Mouse (Mus musculus): ENCODE measurements around the gene Chit1.

Gene Chit1

DNA sequence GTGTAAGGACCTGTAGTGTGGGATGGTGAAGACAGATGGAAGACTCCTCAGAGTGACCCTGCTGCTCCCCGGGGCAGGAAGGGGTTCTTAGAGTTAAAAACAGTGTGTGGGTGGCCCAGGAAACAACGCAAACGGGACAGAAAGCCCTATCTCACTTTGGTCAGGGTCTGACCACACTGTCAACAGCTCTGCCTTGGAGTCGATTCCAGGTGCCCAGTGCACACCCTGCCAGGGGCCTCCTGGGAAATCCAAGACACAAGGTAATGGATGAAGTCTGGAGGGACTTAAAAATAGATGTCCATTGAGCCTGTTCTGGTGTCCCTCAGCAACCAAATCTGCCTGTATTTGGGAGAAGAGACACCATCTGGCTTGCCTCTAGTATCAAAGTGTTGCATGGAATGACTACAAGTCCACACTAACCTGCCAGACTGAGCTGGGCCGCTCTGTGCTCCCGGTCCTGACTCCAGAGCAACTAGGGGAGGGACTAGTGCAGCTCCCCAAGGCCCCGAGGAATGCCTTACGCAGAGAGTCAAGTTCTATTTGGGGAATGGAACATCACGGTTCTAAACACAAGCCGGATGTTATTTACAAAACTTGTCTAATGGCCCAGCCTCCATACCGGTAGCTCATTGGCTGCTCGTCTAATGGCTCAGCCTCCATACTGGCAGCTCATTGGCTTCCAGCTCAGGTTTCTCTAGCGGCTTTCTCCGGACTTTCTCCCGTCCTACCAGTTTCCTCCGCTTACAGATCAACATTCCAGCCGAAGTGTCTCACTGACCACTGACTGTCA, 12.1 kb upstream of the Chit1 start:
- DNase-seq (ENCODE audit: low read depth): peak; percentile 84

DNA sequence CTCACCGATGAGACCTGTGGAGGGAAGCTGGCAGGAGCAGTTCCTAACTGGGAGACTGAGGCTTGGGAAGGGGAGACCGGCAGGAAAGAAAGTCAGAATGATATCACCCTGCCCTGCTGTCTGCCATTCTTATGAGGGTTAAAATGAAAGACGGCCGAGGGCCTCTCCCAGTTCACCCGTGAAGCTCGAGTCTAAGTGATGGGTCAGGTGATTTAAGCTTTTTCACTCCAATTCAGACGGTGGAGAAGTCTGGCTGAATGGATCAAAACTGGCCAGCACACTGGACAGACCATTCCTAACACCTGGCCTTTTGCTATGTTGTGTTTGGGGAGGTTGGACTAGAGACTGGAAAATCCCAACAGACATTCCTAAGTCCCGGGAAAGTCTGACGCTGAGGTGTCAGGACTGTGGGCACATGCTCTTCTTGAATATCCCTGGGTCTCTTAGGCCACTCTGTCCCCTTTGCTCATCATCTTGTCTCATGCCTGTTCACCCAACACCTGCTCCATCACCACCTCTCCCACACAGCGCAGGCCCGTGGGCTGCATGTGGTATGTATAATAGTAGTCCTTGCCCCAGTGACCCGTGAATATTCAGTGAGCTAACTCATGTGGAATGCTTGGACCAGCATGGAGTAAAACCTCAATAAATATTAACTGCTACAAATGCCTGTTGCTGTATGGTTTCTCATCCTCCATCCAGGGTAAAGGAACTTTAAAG, 11.4 kb upstream of the Chit1 start:
- no peak for DNase-seq (ENCODE audit: low read depth)

DNA sequence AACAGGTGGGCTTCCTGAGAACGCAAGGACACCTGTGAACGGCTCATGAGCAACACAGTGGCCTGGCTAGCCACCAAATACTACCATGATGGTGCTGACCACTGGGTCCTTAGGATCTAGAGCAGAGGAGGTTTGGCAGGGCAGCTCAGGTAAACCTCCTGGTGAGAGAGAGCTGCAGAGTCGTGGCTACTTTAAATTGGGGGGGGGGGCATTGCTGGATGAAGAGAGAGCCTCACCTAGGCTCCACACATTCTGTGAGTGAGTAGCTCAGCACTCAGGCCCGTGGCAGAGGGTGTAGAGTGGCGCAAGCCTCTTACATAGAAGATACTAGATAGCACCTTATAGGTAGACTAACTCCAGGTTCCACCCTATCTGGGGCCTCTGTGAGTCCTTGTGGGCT, 10.6 kb upstream of the Chit1 start:
- DNase-seq (ENCODE audit: low read depth): no peak

DNA sequence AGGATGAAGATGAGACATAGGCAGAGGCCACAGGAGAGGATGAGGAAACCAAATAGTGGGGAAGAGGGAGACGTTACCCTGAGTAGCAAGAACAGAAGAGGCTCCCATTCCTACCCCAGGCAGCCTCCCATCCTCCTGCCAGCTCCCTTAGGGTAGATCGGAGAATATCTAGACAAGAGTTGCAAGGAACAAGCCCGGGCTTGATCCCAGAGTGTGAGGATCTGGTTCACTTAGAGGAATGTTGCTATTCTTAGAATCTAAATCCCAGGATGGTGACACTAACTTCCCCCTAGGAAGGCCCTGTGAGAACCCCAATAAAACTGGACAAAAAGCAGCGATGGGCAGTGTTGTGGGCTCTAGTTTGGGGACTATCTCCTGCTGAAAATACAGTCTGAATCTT, 10.1 kb upstream of the Chit1 start:
- no peak for DNase-seq (ENCODE audit: low read depth)

DNA sequence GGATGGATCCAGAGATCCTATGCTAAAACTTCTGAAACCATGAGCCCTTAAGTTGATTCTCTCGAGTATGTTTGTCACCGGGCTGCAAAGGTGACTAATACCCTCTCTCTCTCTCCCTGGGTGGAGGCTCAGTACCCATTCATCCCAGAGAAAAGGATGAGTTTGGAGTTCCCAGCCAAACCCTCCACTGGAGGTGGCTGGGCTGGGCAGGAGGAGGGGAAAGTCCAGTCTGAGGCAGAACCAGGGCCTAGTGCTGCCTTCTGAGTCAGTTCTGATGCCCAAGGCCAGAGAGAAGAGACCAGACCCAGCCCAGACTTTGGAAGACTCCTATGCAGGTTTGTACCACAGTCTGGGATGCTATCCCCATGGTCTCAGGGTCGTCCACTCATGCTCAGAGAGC, 9.4 kb upstream of the Chit1 start:
- no peak for DNase-seq (ENCODE audit: low read depth)

DNA sequence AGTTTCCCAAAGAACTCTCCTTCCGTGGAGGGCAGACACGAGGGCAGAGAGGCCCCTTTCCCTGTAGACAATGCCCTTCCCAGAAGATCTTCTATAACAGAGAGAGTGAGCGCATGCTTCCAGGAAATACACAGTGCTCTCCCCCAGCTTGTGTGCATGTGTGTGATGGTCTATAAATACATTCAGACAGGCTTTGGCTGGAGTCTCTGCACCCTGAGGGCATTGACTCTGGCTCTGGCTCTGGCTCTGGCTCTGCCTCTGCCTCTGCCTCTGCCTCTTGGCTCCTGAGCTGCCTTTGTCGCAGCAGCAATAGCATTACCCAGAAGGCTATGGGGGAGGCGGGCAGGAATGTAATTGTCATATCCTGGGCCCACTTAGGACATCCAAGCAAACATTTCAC, 7.2 kb upstream of the Chit1 start:
- DNase-seq (ENCODE audit: low read depth): no peak

DNA sequence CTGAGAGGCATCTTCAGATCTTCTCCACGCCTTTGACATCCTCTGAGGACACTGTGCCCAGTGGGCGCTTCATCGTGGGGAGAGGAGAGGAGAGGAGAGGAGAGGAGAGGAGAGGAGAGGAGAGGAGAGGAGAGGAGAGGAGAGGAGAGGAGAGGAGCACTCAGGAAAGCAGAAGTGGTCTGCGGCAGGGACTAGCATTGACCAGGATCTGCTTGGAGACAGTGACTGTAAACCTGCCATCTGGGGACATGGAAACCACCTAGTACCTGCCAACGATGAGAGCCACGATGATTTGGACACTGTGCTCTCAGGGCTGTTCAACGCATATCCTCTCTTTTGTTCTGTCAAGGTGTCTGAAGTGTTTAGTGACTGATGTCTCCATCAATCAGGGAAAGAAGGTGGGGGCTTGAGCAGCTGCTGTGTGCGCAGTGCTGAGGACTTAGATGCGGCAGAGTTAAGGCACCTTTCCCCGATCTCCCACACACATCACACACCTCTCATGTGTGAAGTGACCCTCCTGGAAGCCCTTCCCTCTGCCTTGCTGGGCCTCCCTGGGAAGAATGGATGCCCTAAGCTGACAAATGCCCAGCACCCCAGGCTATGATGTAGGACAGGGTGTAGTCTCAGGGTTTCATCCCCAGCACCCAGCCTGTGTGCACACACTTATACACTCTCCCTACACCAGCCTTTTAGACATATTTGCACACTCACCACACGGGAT, 5.8 kb upstream of the Chit1 start:
- DNase-seq (ENCODE audit: low read depth): no peak

DNA sequence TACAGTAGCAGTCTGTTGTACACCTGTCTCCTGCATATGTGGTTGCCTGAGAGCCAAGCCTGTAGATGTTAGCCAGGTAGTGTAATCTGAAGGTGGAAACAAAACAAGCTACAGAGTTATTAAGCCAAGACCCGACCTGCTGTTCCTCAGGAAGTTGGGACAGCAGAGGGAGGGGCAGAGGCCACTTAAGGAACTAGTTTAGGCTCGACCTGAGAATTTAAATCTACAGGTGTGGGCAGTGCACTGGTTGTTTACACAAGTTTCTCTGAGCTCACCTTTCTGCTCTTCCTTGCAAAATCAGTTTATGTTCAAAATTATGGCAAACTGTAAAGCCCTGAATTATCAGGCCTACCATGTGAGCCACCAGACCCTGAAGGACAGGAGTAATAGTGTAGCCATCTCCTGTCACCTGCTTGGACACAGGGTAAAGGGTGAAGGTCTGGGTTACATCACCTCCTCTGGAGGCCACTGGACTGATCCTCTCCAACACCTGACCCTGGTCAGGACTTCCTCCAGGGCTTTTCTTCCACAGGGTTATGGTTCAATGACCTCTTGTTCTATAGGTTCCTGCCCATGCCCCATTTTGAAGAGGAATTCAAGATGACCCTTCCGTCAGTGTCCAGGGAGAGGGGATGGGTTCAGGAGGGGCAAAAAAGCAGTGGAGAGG, 5.1 kb upstream of the Chit1 start:
- DNase-seq (ENCODE audit: low read depth): no peak

DNA sequence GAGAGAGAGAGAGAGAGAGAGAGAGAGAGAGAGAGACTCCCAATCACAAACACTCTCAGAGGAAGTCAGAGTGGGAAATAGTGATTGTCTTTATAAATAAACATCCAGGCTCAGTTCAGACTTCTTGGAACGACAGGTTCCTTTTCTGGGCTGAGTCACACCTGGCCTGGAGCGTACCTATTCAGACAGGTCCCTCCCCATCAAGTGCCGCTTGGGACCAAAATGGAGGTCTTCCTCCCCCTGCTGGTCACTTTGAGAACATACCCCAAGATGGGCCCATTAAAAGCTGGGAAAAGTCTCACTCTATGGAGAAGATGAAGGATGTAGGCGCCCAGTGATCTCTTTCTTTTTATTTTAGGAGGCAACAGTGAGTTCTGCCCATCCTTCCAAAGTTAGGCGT, 4.3 kb upstream of the Chit1 start:
- peak; percentile 90 for DNase-seq (ENCODE audit: low read depth)

DNA sequence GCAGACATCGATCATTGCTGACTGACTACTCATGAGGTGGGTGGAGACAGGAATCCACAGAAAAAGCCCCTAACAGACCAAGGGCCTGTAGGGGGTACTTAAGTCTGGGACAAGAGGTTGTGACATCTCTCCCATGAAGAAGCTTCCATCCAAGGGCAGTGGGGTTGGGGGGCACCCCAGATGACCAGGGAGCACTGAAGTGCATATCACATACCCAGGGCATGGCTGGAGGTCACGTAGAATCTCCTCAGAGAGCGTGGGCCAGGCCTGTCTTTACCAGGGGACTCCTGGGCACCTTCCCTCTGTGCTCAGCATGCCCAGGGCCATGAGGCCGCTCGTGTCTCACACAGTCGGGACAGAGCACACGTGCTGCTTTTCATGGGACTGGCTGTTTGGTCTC, 3.3 kb upstream of the Chit1 start:
- DNase-seq (ENCODE audit: low read depth): no peak

DNA sequence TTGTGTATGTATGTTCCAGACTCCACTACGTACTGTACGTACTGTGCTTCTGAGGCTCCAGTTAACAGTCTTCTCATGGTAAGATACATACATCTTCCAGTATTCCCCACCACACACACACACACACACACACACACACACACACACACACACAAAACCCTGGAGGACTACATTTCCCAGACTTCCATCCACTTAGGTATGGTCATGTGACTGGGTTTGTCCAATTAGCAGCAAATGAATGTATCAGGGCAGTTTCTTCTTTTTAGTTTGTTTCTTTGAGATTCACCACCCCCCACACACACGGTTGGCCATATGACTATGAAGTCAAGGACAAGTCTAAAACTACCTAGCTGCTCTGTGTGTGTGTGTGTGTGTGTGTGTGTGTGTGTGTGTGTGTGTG, 1.0 kb upstream of the Chit1 start:
- DNase-seq (ENCODE audit: low read depth): no peak

DNA sequence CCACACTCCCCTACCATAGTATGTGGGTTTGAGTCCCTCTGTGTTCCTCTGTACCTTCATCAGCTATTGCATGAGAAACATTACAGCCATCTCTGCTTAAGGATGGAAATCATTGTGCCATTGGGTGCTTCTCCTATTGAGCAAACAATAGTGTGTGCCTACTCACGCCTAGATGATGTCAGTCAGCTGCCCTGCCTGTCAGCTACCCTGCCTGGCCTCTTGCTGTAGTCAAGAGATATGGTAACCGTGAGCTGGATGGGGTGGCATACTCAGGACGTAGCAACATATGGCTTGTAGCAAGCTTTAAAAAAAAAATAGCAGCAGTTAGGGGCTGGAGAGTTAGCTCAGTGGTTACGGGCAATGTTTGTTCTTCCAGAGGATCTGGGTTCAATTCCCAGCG, 593 bp upstream of the Chit1 start:
- no peak for DNase-seq (ENCODE audit: low read depth)

DNA sequence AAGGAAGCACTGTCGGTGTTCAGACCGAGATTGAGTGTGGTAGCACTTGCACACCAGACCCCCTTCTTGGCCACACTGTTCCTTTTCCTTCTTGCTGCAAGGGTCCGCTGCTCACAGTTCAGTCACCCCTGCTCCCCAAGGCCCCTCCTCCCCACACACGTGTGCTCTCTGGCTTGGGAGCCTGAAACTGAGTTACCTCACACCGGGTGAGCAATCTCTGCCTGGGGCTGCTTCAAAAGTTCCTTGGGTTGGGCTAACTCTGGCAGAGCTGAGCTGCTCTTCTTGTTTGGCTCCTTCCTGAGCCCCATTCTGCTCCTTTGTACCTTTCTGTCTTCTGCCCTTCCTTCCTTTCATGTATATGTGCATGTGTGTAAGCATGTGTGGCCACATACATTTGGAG, 2.5 kb downstream of the Chit1 start:
- no peak for DNase-seq (ENCODE audit: low read depth)

DNA sequence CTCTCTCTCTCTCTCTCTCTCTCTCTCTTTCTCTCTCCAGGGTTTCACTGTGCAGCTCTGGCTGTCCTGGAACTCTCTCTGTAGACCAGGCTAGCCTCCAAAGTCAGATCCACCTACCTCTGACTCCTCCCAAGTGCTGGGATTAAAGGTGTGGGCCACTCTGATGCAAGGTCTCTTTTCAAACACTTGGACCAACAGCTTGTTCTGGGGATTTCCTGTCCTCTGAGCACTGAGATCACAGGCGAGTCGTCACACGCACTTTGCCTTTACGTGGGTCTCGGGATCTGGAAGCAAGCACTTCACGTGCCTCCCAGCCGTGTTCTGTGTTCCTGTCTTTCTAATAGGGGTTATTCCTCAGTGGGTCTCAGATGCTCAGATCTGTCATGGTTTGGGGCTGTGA, 3.0 kb downstream of the Chit1 start:
- DNase-seq (ENCODE audit: low read depth): no peak

DNA sequence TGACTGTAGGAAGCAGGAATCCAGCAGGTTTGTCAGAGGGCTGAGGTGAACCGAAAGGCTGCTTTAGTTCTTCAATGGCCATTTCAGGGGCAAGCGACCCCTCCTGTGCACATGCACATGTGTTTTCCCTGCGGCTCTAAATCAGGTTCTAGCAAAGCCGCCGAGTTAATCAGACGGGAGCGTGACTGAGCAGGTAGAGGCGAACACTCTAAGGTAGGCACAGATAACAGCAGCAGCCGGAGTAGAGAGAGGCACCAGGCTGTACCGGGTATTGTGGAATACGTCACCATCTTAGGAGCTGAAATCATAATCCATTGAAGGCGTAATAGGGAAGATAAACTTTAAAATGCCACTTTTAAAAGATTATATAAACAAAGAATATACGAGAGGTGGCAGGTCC, 3.7 kb downstream of the Chit1 start:
- DNase-seq (ENCODE audit: low read depth): no peak

DNA sequence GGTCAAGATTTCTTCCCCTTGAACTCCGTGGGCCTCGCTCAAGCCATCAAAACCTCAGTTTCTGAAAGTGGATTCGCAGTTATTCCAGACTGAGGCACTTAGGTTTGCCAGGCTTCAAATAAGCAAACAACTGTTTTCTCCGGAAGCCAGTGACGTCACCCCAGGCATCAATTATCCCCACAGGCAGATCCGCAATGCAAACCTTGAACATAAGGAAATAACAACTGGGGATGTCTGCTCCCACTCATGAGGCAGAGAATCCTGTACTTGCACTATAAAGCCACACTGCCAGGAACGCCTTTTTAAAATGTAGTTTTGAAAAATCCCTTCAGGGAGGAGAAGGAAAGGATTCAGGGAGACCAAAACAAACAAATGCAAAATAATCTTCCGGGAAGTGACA, 4.4 kb downstream of the Chit1 start:
- DNase-seq (ENCODE audit: low read depth): no peak

DNA sequence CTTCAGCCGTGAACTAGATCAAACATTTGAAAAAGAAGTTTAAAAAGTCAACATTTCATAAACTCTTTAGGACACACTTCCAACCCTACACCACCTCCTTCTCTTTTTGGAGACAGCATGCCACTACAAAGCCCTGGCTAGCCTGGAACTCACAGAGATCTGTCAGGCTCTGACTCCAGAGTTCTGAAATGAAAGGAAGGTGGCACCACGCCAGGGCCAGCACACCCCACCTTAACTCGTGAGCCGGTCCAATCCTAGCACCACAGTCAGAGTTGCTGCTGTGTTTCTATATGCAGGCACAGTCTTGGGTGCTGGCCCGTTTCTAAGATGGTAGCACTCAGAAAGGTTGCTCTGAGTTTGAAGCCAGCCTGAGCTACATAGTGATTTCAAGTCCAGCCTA, 6.1 kb downstream of the Chit1 start:
- no peak for DNase-seq (ENCODE audit: low read depth)

DNA sequence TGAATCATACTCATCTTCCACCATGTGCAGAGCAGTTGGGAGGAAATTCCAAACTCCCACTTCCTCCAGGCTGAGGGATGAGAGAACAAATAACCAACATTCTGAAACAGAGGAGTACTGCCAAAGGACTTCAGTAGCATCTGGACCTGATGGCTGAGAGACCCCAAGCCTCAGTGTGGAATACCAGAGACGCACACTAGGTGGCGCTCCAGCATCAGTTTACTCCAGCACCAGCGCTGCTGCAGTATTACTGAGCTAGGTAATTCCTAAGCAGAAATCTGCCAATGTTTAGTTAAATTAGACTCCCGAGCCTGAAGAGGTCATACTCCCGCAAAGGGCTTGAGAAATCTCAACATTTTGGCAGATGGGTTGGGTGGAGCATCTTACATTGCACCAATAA, 9.1 kb downstream of the Chit1 start:
- DNase-seq (ENCODE audit: low read depth): peak; percentile 82

DNA sequence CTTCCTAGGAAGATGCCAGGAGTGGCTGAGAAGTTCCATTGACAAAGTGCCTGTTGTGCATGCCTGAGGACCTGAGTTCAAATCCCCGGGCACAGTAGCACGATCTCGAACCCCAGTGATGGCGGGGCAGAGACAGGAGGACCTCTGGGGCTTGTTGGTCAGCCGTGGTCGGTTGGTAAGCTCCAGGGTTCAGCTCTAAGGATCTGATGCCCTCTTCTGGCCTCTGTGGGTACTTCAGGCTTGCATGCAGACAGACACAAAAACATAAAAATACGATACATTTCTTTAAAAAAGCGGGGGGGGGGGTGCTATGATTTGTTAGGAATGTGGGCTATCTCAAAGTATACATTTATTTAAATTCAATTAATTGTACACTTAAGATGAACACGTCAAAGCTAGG, 11.2 kb downstream of the Chit1 start:
- DNase-seq (ENCODE audit: low read depth): peak; percentile 51

DNA sequence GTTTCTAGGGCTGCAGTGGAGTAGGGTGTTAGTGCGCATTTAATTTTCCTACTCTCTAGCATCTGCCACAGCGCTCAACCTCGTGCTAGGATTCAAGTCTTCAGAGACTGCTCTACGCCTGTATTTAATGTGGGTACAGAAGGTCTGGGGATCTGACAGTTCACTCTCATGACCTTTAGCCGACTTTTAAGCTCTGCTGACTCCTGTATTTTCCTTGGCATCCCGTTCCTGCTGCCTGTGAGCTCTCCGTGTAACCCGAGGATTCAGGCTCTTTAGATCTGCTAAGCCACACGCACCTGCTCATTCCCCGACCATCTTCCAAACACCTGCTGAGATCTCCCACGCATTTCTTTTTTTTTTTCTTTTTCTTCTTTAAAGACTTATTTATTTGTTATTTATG, 22.3 kb downstream of the Chit1 start:
- DNase-seq (ENCODE audit: low read depth): no peak

DNA sequence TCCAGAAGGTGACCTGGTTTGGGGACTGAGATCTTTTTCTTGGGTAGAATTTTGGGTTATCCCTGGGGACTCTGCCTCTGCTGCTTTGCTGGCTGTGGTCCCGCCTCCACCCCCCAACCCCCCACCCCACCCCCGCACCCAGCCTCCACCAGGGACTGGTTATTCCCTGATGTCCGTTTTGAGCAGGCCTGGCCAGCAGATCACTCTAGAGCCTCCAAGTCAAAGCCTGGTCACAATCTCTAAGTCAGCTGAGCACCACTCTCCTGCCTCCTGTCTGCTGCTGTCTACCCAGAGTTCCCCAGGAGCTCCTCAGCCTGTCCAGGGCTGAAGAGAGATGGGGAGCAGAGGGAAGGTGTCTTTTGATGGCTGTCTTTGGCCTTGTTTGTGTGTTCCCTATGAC, 25.3 kb downstream of the Chit1 start:
- DNase-seq (ENCODE audit: low read depth): no peak

DNA sequence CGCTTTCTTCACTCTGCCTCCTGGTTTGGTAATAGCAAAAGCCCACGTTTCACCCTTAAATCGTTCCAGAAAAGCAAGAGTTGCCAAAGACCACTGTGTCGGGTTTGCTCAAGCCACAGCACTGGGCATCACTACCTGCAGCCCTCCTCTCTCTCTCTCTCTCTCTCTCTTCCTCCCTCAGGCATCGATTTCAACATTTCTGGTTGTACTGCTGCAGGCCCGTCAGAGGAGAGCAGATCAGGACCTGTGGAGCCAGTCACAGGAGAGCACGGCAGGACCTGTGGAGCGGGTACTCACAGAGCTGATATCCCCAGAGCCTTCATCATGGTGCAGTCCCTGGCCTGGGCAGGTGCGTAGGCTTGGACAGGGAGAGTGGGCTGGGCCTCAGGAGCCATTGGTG, 27.4 kb downstream of the Chit1 start:
- no peak for DNase-seq (ENCODE audit: low read depth)

DNA sequence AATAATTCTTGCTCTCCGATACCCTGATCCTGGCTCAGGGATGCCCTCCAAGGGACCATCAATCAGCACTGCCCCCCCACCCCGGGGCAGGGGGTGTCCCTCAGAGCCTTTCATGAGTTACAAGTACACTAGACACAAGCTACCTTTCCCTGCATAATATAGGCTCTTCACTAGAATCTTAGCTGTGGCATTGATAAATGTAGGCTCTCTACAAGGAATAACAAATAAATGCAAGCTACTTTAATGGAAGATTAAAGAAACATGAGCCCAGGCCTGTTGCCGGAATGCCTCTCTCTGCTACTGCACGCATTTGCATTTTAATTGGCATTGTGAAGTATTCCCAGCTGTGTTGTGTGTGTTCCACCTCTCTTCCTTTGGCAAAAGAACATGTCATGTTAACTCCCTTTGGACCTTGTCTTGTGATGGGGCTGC, 31.3 kb downstream of the Chit1 start:
- DNase-seq (ENCODE audit: low read depth): no peak

Measured in naive thymus-derived CD4-positive, alpha-beta T cell, adult 2 months (primary cell).